Mouse (Mus musculus) adrenal gland (tissue): Measurements from ENCODE around the gene Csn1s2b.
"Not testable (repeated sequence)": the region's sequence is repeated elsewhere in the genome, so short reads cannot be mapped to it uniquely, and the experiment has no call there.

Experiments
- intact Hi-C: fragments of 180-260 bp; cut with DNase I; formaldehyde crosslinking; loops from one replicate; pipeline ENCODE4 v1.15.1; 2025
- long read RNA-seq, 2 experiments: library from polyadenylated mRNA; unstranded; transcript quantifications; one replicate each; pipeline ENCODE4 v2.0.0; 2020; ENCODE audit warnings: borderline replicate concordance in 1 of 2; ENCODE audit not compliant: insufficient replicate concordance in 1 of 2

The Csn1s2b gene
- long read RNA-seq, experiment 1, result 0 reads
- long read RNA-seq, experiment 2, result 0 reads

GRCm38 (mm10) chr5:87807782-87808181, at the start of gene Csn1s2b:
TSS of gene Csn1s2b (plus strand) at chr5:87808082.
- intact Hi-C loops, result no loop called here

DNA sequence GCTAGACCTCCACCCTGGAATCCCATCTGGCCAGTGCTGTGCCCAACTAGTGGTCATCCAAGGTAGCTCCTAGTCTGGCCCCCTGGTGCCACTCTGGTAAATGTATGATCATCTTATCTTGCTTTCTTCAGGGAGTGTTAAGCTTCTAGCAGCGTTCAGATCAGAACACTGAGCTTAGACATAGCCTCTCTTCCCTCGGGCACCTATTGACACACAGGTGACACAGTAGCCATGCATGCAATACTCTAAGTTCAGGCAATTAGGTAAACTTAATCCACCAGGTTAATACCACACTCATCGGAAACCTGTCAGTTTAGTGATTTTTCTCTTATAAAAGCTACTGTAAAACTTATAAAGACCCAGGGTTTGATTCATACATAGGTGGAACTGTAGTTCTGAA, 43.3 kb upstream of the Csn1s2b start:
- intact Hi-C loops, result no loop called here

DNA sequence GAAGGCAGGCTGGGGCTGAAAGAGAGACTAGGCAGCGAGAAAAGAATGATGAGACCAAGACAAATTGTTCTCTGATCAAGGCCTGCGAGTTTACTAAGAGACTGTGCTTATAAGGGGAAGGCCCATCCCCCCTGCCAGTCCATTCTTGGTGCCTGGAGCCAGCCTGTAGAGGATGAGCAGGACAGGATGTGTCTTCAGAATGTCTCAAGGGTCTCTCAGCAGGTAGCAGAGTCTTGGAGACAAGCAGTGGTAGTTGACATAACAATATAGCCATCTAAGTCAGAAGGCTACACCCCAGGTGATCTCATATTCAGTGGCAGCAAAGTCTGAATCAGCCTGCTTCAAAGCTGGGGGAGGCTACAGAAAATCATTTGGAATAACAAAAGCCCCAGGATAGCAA, 35.7 kb upstream of the Csn1s2b start:
- intact Hi-C loops, result not testable (repeated sequence)

- intact Hi-C loops, result no loop called here
These were observed 33.6 kb upstream of the Csn1s2b start, which contains the start of gene Csn1s2a for GRCm38 (mm10) chr5:87774267-87774666. TSS of gene Csn1s2a (plus strand) at chr5:87774567.

GRCm38 (mm10) chr5:87782731-87783130, 25.2 kb upstream of the Csn1s2b start:
- intact Hi-C loops, result no loop called here

- intact Hi-C loops, result no loop called here
These were observed 1.4 kb downstream of the Csn1s2b start for GRCm38 (mm10) chr5:87809253-87809652.

GRCm38 (mm10) chr5:87825386-87825785, 17.5 kb downstream of the Csn1s2b start, which contains the start of gene Prr27:
TSS of gene Prr27 (plus strand) at chr5:87825686.
- intact Hi-C loops, result no loop called here

DNA sequence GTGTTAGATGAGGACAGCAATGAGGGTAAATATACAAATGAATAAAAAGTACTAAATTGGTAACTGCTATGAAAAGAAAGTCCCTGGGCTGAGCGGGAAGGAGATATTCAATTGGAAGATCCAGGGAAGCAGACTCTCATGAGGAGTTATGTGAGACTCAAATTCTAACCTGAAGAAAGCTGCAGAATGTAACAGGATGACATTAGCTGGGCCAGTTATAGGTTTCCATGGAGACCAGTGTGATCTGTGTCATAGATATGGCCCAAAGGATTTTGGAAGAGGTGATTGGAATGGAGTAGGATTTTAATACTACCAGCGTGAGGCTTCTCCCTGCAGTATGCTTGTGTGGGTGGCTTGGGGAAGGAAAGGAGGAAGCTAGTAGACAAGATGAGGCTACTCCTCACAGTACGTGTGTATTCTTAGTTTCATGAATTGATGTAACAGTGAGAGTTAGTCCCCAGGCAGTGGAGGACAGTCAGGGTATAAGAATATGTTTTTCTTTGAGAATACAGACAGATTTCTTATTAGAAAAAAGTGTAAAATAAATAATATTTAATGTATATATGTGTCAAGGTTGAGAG, 47.3 kb downstream of the Csn1s2b start:
- intact Hi-C loops, result no loop called here

DNA sequence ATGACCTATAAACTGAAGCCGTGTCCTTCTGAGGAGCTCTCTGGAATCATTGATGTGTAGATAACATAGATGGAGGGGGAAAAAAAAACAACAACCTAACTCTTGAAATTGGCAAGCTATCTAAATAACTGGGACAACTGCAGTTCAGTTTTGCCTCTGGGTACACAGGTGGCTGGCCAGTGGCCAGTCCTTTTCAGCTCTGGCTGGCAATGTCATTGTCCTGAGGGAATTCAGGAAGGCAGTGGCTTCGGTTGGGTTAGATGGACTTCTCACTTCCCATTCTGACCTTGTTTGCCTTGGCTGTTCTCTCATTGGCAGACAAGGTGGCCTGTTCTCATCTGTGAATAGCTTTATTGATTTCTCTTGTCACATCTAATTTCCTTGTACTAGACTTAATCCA, 62.2 kb downstream of the Csn1s2b start:
- intact Hi-C loops, result loop anchor here (10.0 kb wide), 1 partner anchor 525 kb away; no protein-coding TSS in a partner anchor

- intact Hi-C loops, result loop anchor here (10.0 kb wide), 1 partner anchor 523 kb away; no protein-coding TSS in a partner anchor
These were observed 63.5 kb downstream of the Csn1s2b start for GRCm38 (mm10) chr5:87871423-87871822.
